Comparison of ENCODE assay signal across 8 mouse cellular contexts in genomic region chr17:78199231-78199625, GRCm38 (mm10). TPM values are rescaled to one million over a fixed set of nuclear protein-coding genes. Genes with fewer than 3 reads are reported as not detected.
DNase-seq lines count a peak whose midpoint lies in the region; ATAC-seq and TF ChIP-seq lines count a peak whose summit lies in the region.

No protein-coding gene starts in this region.

- peaks cover 32% of the 10 kb centered on the region for H3K4me1 ChIP-seq in embryonic facial prominence, embryonic 15.5 days
- H3K4me1 ChIP-seq in intestine, embryonic 16.5 days (ENCODE audit: control insufficient read depth, insufficient read depth, low read length): peaks cover 20% of the 10 kb centered on the region
- H3K4me1 ChIP-seq in neural tube, embryonic 12.5 days: peaks cover 15% of the 10 kb centered on the region

- H3K9ac ChIP-seq in embryonic facial prominence, embryonic 15.5 days: no peak overlapping the region
- peak overlapping the region; percentile 81 for H3K9ac ChIP-seq in intestine, embryonic 16.5 days (ENCODE audit: low read depth, low read length)
- peak overlapping the region; percentile 90 for H3K9ac ChIP-seq in neural tube, embryonic 12.5 days

- no peaks in the 10 kb centered on the region for H3K9me3 ChIP-seq in embryonic facial prominence, embryonic 15.5 days (replicated peaks)
- H3K9me3 ChIP-seq in intestine, embryonic 16.5 days (ENCODE audit: control insufficient read depth, low read length): no peaks in the 10 kb centered on the region
- H3K9me3 ChIP-seq in neural tube, embryonic 12.5 days: no peaks in the 10 kb centered on the region

- H3K4me3 ChIP-seq in left cerebral cortex, adult 2 months: peak overlapping the region; percentile 86
- peak overlapping the region; percentile 69 for H3K4me3 ChIP-seq in embryonic facial prominence, embryonic 15.5 days (replicated peaks)
- peak overlapping the region; percentile 88 for H3K4me3 ChIP-seq in intestine, embryonic 16.5 days (ENCODE audit: low read length)
- peak overlapping the region; percentile 94 for H3K4me3 ChIP-seq in neural tube, embryonic 12.5 days

- TF ChIP-seq CTCF in left cerebral cortex, adult 2 months (IDR thresholded peaks at IDR 0.05): no peak

- ATAC-seq in embryonic facial prominence, embryonic 15.5 days (ENCODE audit: insufficient number of reproducible peaks, low FRiP score, low TSS enrichment, low read depth): no peak
- ATAC-seq in intestine, embryonic 16.5 days: no peak
- ATAC-seq in neural tube, embryonic 12.5 days (ENCODE audit: low FRiP score, low read depth): no peak
- ATAC-seq in activated CD4-positive, CD25-positive, alpha-beta regulatory T cell, adult 4 months: no peak

- H3K4me2 ChIP-seq in embryonic facial prominence, embryonic 15.5 days (replicated peaks): peak overlapping the region; percentile 97
- peak overlapping the region; percentile 92 for H3K4me2 ChIP-seq in intestine, embryonic 16.5 days (ENCODE audit: low read depth, low read length)
- H3K4me2 ChIP-seq in neural tube, embryonic 12.5 days (replicated peaks): peak overlapping the region; percentile 98

- H3K27ac ChIP-seq in left cerebral cortex, adult 2 months: peak overlapping the region; percentile 94
- H3K27ac ChIP-seq in embryonic facial prominence, embryonic 15.5 days (replicated peaks): peak overlapping the region; percentile 90; the same call in 1 of the 2 replicates
- H3K27ac ChIP-seq in intestine, embryonic 16.5 days (ENCODE audit: low read length): 0 out of 2 replicates have a peak overlapping the region, but pooled peaks have one; percentile 72
- no peak overlapping the region for H3K27ac ChIP-seq in neural tube, embryonic 12.5 days

- no peak for DNase-seq in left cerebral cortex, adult 2 months (ENCODE audit: extremely low spot score in 1 of 2, low spot score in 2 of 2)
- no peak for DNase-seq in left cerebral cortex, postnatal 10 days (ENCODE audit: extremely low spot score in 1 of 2, low spot score in 2 of 2)
- no peak for DNase-seq in layer of hippocampus, postnatal 10 days (ENCODE audit: low spot score in 2 of 2)
- DNase-seq in right cerebral cortex, postnatal 4 days: no peak

- H3K36me3 ChIP-seq in embryonic facial prominence, embryonic 15.5 days: no peaks in the 10 kb centered on the region
- no peaks in the 10 kb centered on the region for H3K36me3 ChIP-seq in intestine, embryonic 16.5 days (ENCODE audit: control insufficient read depth, insufficient read depth, low read length)
- H3K36me3 ChIP-seq in neural tube, embryonic 12.5 days: no peaks in the 10 kb centered on the region

- 3% methylated on average over 7 of the region's 7 CpGs for WGBS in embryonic facial prominence, embryonic 15.5 days
- 11% methylated on average over 7 of the region's 7 CpGs for WGBS in intestine, embryonic 16.5 days
- 7% methylated on average over 7 of the region's 7 CpGs for WGBS in neural tube, embryonic 12.5 days

- intact Hi-C loops in left cerebral cortex, adult 2 months (cut with DNase I): loop anchor here (5.0 kb wide), 2 partner anchors 258 to 388 kb away; no protein-coding TSS in a partner anchor
- intact Hi-C loops in left cerebral cortex, postnatal 10 days (cut with DNase I): loop anchor here (5.0 kb wide), 1 partner anchor 258 kb away; no protein-coding TSS in a partner anchor

- H3K27me3 ChIP-seq in embryonic facial prominence, embryonic 15.5 days: no peaks in the 10 kb centered on the region
- no peaks in the 10 kb centered on the region for H3K27me3 ChIP-seq in intestine, embryonic 16.5 days (replicated peaks; ENCODE audit: control insufficient read depth, insufficient read depth, low read length)
- 0 out of 2 replicates have a peak, but pooled peaks cover 2% of the 10 kb centered on the region for H3K27me3 ChIP-seq in neural tube, embryonic 12.5 days (replicated peaks)

RNA-seq across cellular contexts. Expression of gene Crim1, which starts 0.8 kb away (rescaled TPM):
- total RNA-seq in left cerebral cortex, adult 2 months (2021): 10 to 100 TPM; 83.3 to 93.1 TPM
- 10 to 100 TPM; 56.6 to 60.5 TPM for total RNA-seq in left cerebral cortex, postnatal 10 days (2021)
- polyA plus RNA-seq in embryonic facial prominence, embryonic 15.5 days (2015; fragmentation: Nextera tagmentation; extraction: Ambion mirVana): 7.2 and 8.6 TPM in 2 replicates
- polyA plus RNA-seq in intestine, embryonic 16.5 days (2015; fragmentation: Nextera tagmentation; extraction: Ambion mirVana): 3.9 and 4.0 TPM in 2 replicates
- 10.8 and 11.8 TPM in 2 replicates for polyA plus RNA-seq in neural tube, embryonic 12.5 days (2016; fragmentation: Nextera tagmentation; extraction: Ambion mirVana)
- total RNA-seq in layer of hippocampus, postnatal 10 days (2021): 100 to 1,000 TPM in 1 of 2 experiments, 10 to 100 TPM in 1; 96.7 to 108 TPM
- polyA plus RNA-seq in activated CD4-positive, CD25-positive, alpha-beta regulatory T cell, adult 4 months (2017; shearing (Covaris generic)): 1 to 10 TPM; 5.6 to 7.7 TPM
